Mouse (Mus musculus) neural tube, embryonic 14.5 days (tissue): ENCODE results near the gene Nktr. TPM values are rescaled to one million over a fixed set of nuclear protein-coding genes. Genes with fewer than 3 reads are reported as not detected.
A peak's percentile ranks its signal among the peaks of the same experiment; 100 is the strongest.

Experiments
- ATAC-seq: fragments of 200-750 bp; cut with Nextera tagmentation; 2 replicates; pipeline ENCODE4 v1.8.0; 2017; ENCODE audit warnings: low read depth, mild to moderate bottlenecking, moderate TSS enrichment, moderate library complexity
- H3K27ac ChIP-seq: fragments of 300-500 bp; sonication (generic); 2 replicates; pipeline ENCODE4 v1.5.1; 2014; ENCODE audit warnings: low read depth, mild to moderate bottlenecking, control low read depth, low read length, moderate library complexity, mixed read lengths
- H3K27me3 ChIP-seq: fragments of 300-500 bp; sonication (generic); 2 replicates; pipeline ENCODE4 v1.6.1; 2014; ENCODE audit warnings: low read length; ENCODE audit not compliant: control insufficient read depth, insufficient read depth
- H3K36me3 ChIP-seq: fragments of 300-500 bp; sonication (generic); 2 replicates; pipeline ENCODE4 v1.6.1; 2014; ENCODE audit warnings: low read length, mixed read lengths; ENCODE audit not compliant: control insufficient read depth, insufficient read depth
- H3K4me1 ChIP-seq: fragments of 300-500 bp; sonication (generic); 2 replicates; pipeline ENCODE4 v1.6.1; 2014; ENCODE audit warnings: low read length; ENCODE audit not compliant: control insufficient read depth, insufficient read depth
- H3K4me2 ChIP-seq: fragments of 300-500 bp; sonication (generic); 2 replicates; pipeline ENCODE4 v1.6.1; 2014; ENCODE audit warnings: mild to moderate bottlenecking, low read depth, low read length, control low read depth
- H3K4me3 ChIP-seq: fragments of 300-500 bp; sonication (generic); 2 replicates; pipeline ENCODE4 v1.5.1; 2014; ENCODE audit warnings: low read depth, low read length, control low read depth, mixed read lengths
- H3K9ac ChIP-seq: fragments of 300-500 bp; sonication (generic); replicated peaks from 2 replicates; pipeline ENCODE4 v1.6.1; 2014; ENCODE audit warnings: low read depth, mild to moderate bottlenecking, control low read depth, low read length, mixed read lengths
- H3K9me3 ChIP-seq: fragments of 300-500 bp; sonication (generic); 2 replicates; pipeline ENCODE4 v1.6.1; 2016; ENCODE audit warnings: low read length; ENCODE audit not compliant: control insufficient read depth
- WGBS: fragments of 180-500 bp; shearing (Covaris S2); extraction: QIAGEN DNeasy Blood & Tissue Kit; methylation state at CpG from one replicate; pipeline ENCODE4 v1.1.7; 2014; 5-methylcytosine and 5-hydroxymethylcytosine counted together
- polyA plus RNA-seq: library from polyadenylated mRNA; unstranded; fragments of >200 nt; fragmentation: Nextera tagmentation; extraction: Ambion mirVana; gene quantifications from 2 replicates; pipeline ENCODE4 v1.2.1, GENCODE M21; 2014

The Nktr gene
- polyA plus RNA-seq, 1 experiment from 2014 or later, result 82.9 TPM

GRCm38 (mm10) chr9:121718070-121718705, 781 bp upstream of the Nktr start:
- Histone ChIP-seq H3K4me3 (peak overlapping the region; percentile 91), H3K9ac (peak overlapping the region; percentile 98), H3K9me3 (no peaks in the 10 kb centered on the region), H3K4me2 (peak overlapping the region; percentile 61), H3K27ac (peak overlapping the region; percentile 95), H3K36me3 (peaks cover 4% of the 10 kb centered on the region; the same call in 1 of the 2 replicates), H3K27me3 (no peaks in the 10 kb centered on the region), H3K4me1 (peaks cover 8% of the 10 kb centered on the region; the same call in 1 of the 2 replicates)
- 0 out of 2 replicates have a peak, but pooled peaks have one; percentile 1 for ATAC-seq
- WGBS, result 69% methylated on average over 15 of the region's 15 CpGs

GRCm38 (mm10) chr9:121719347-121720331, 670 bp downstream of the Nktr start:
- Histone ChIP-seq H3K27me3 (no peaks in the 10 kb centered on the region), H3K9ac (peak overlapping the region; percentile 98), H3K4me2 (peak overlapping the region; percentile 92), H3K4me1 (peaks cover 8% of the 10 kb centered on the region; the same call in 1 of the 2 replicates), H3K9me3 (no peaks in the 10 kb centered on the region), H3K4me3 (peak overlapping the region; percentile 91), H3K36me3 (no peaks in the 10 kb centered on the region), H3K27ac (peak overlapping the region; percentile 95)
- under 1% methylated on average over 46 of the region's 87 CpGs for WGBS
- ATAC-seq, result peak; percentile 58

- no peak for ATAC-seq
- 86% methylated on average over 6 of the region's 6 CpGs for WGBS
- H3K4me3 ChIP-seq, result no peak overlapping the region
These were observed 21.5 kb downstream of the Nktr start for GRCm38 (mm10) chr9:121740490-121740889.

GRCm38 (mm10) chr9:121741168-121741567, 22.2 kb downstream of the Nktr start:
- H3K27me3 ChIP-seq, result no peaks in the 10 kb centered on the region
- no peak for ATAC-seq

More at GRCm38 (mm10) chr9:121740490-121740889, 21.5 kb downstream of the Nktr start:
- Histone ChIP-seq H3K4me2 (no peak overlapping the region), H3K9me3 (no peaks in the 10 kb centered on the region), H3K27me3 (no peaks in the 10 kb centered on the region), H3K36me3 (peaks cover 48% of the 10 kb centered on the region), H3K9ac (no peak overlapping the region), H3K4me1 (no peaks in the 10 kb centered on the region), H3K27ac (no peak overlapping the region)

GRCm38 (mm10) chr9:121744051-121744450, 25.1 kb downstream of the Nktr start:
- H3K9me3 ChIP-seq, result no peaks in the 10 kb centered on the region
- no peak overlapping the region for H3K4me3 ChIP-seq
- 93% methylated on average over 8 of the region's 8 CpGs for WGBS
- no peak overlapping the region for H3K9ac ChIP-seq
- H3K27me3 ChIP-seq, result no peaks in the 10 kb centered on the region
- H3K36me3 ChIP-seq, result peaks cover 82% of the 10 kb centered on the region
- no peak for ATAC-seq
- no peak overlapping the region for H3K4me2 ChIP-seq
- no peak overlapping the region for H3K27ac ChIP-seq
- H3K4me1 ChIP-seq, result no peaks in the 10 kb centered on the region

More at GRCm38 (mm10) chr9:121741168-121741567, 22.2 kb downstream of the Nktr start:
- H3K36me3 ChIP-seq, result peaks cover 54% of the 10 kb centered on the region
- H3K4me3 ChIP-seq, result no peak overlapping the region
- 95% methylated on average over 3 of the region's 3 CpGs for WGBS
- H3K9ac ChIP-seq, result no peak overlapping the region
- H3K27ac ChIP-seq, result no peak overlapping the region
- H3K4me2 ChIP-seq, result no peak overlapping the region
- H3K4me1 ChIP-seq, result no peaks in the 10 kb centered on the region
- no peaks in the 10 kb centered on the region for H3K9me3 ChIP-seq

- no peak for ATAC-seq
- Histone ChIP-seq H3K4me2 (no peak overlapping the region), H3K27ac (no peak overlapping the region), H3K4me3 (no peak overlapping the region), H3K9me3 (no peaks in the 10 kb centered on the region), H3K9ac (no peak overlapping the region), H3K27me3 (no peaks in the 10 kb centered on the region), H3K36me3 (peaks cover 76% of the 10 kb centered on the region), H3K4me1 (0 out of 2 replicates have a peak, but pooled peaks cover 3% of the 10 kb centered on the region)
- 94% methylated on average over 9 of the region's 9 CpGs for WGBS
These were observed 33.8 kb downstream of the Nktr start for GRCm38 (mm10) chr9:121752774-121753173.

GRCm38 (mm10) chr9:121754624-121755023, 35.7 kb downstream of the Nktr start:
- no peak overlapping the region for H3K4me2 ChIP-seq
- peaks cover 60% of the 10 kb centered on the region for H3K36me3 ChIP-seq
- 0 out of 2 replicates have a peak, but pooled peaks cover 12% of the 10 kb centered on the region for H3K4me1 ChIP-seq
- H3K9ac ChIP-seq, result no peak overlapping the region
- H3K9me3 ChIP-seq, result no peaks in the 10 kb centered on the region
- WGBS, result 93% methylated on average over 3 of the region's 3 CpGs
- H3K27ac ChIP-seq, result no peak overlapping the region
- no peak for ATAC-seq
- H3K27me3 ChIP-seq, result no peaks in the 10 kb centered on the region
- H3K4me3 ChIP-seq, result no peak overlapping the region

- H3K4me2 ChIP-seq, result no peak overlapping the region
- H3K27ac ChIP-seq, result no peak overlapping the region
- no peak for ATAC-seq
- H3K4me1 ChIP-seq, result peaks cover 26% of the 10 kb centered on the region
- H3K4me3 ChIP-seq, result no peak overlapping the region
- no peaks in the 10 kb centered on the region for H3K9me3 ChIP-seq
- H3K36me3 ChIP-seq, result peaks cover 38% of the 10 kb centered on the region
- 88% methylated on average over 3 of the region's 3 CpGs for WGBS
- H3K9ac ChIP-seq, result no peak overlapping the region
- no peaks in the 10 kb centered on the region for H3K27me3 ChIP-seq
These were observed 37.8 kb downstream of the Nktr start for GRCm38 (mm10) chr9:121756785-121757184.
